Mouse (Mus musculus) heart, embryonic 13.5 days (tissue): Measurements from ENCODE around the gene Rps23. TPM values are rescaled to one million over a fixed set of nuclear protein-coding genes. Genes with fewer than 3 reads are reported as not detected.

Experiments used
- ATAC-seq: fragments of 200-750 bp; cut with Nextera tagmentation; 2 replicates; pipeline ENCODE4 v1.8.0; 2017; ENCODE audit warnings: moderate TSS enrichment; ENCODE audit not compliant: insufficient number of reproducible peaks, low FRiP score, low TSS enrichment; ENCODE audit errors: extremely low read depth
- H3K27ac ChIP-seq: fragments of 300-500 bp; sonication (generic); replicated peaks from 2 replicates; pipeline ENCODE4 v1.5.1; 2015; ENCODE audit warnings: moderate library complexity, mild to moderate bottlenecking, inconsistent platforms
- H3K27me3 ChIP-seq: fragments of 300-500 bp; sonication (generic); replicated peaks from 2 replicates; pipeline ENCODE4 v1.6.1; 2015; ENCODE audit warnings: mild to moderate bottlenecking, inconsistent platforms
- H3K36me3 ChIP-seq: fragments of 300-500 bp; sonication (generic); 2 replicates; pipeline ENCODE4 v1.6.1; 2015; ENCODE audit warnings: mild to moderate bottlenecking, inconsistent platforms
- H3K4me1 ChIP-seq: fragments of 300-500 bp; sonication (generic); 2 replicates; pipeline ENCODE4 v1.6.1; 2015; ENCODE audit warnings: inconsistent platforms
- H3K4me2 ChIP-seq: fragments of 300-500 bp; sonication (generic); 2 replicates; pipeline ENCODE4 v1.6.1; 2015; ENCODE audit warnings: inconsistent platforms, mild to moderate bottlenecking, moderate library complexity
- H3K4me3 ChIP-seq: fragments of 300-500 bp; sonication (generic); 2 replicates; pipeline ENCODE4 v1.5.1; 2015; ENCODE audit warnings: moderate library complexity, mild to moderate bottlenecking, inconsistent platforms
- H3K9ac ChIP-seq: fragments of 300-500 bp; sonication (generic); 2 replicates; pipeline ENCODE4 v1.6.1; 2015; ENCODE audit warnings: inconsistent platforms, mild to moderate bottlenecking, moderate library complexity
- H3K9me3 ChIP-seq: fragments of 300-500 bp; sonication (generic); 2 replicates; pipeline ENCODE4 v1.6.1; 2016; ENCODE audit warnings: inconsistent platforms
- WGBS: fragments of 180-500 bp; shearing (Covaris S2); methylation state at CpG from one replicate; pipeline ENCODE4 v1.1.7; 2015; ENCODE audit warnings: mixed read lengths; 5-methylcytosine and 5-hydroxymethylcytosine counted together
- polyA plus RNA-seq: library from polyadenylated mRNA; unstranded; fragments of >200 nt; fragmentation: Nextera tagmentation; extraction: Ambion mirVana; gene quantifications from 2 replicates; pipeline ENCODE4 v1.2.1, GENCODE M21; 2015

The Rps23 gene
- polyA plus RNA-seq, 1 experiment from 2014 or later = 126 TPM

DNA sequence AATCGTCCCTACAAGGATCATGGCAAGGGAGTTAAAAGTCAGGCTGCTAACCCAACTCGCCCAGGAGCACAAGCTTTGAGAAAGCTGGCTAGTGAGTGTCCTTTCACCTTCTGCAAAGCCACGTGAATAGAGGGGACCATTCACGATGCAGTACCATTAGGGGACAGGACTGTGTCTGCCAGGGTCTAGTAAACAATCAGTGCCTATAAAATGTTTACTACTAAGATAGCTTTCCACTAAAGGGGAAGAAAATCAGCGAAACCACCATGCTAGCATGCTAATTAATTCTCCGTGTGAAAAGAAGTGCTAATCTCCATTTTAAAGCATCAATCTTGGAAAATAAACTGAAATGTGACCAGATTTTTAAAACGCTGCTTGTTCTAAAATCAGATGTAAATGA lies 50.7 kb downstream of the Rps23 start:
- H3K4me2 ChIP-seq = no peak overlapping the region
- H3K4me3 ChIP-seq = no peak overlapping the region
- no peaks in the 10 kb centered on the region for H3K27me3 ChIP-seq
- no peak for ATAC-seq
- no peaks in the 10 kb centered on the region for H3K36me3 ChIP-seq
- H3K9me3 ChIP-seq = no peaks in the 10 kb centered on the region
- 64% methylated on average over 7 of the region's 7 CpGs for WGBS
- no peak overlapping the region for H3K27ac ChIP-seq
- no peak overlapping the region for H3K9ac ChIP-seq
- H3K4me1 ChIP-seq = peaks cover 10% of the 10 kb centered on the region; the same call in 1 of the 2 replicates

Other genes starting within 250 kb of the Rps23 start
- gene Atp6ap1l, start 17.6 kb upstream of the Rps23 start, polyA plus RNA-seq = 0.76 and 0.92 TPM in 2 replicates